Mouse (Mus musculus) embryonic stem cell, embryonic (primary cell): ENCODE results near the gene Copg1.

Experiments used
- CTCF ChIA-PET, 4 experiments: fragments of 300-600 bp in 2 of 4; fragments of 350-600 bp in 2 of 4; sonication (Branson Sonifier 250); formaldehyde crosslinking; loops; one replicate each; lab custom pipeline; 2022; ENCODE audit warnings: inconsistent platforms in 2 of 4; lab: Charles Lee
- POLR2A ChIA-PET, 4 experiments: fragments of 300-600 bp in 2 of 4; fragments of 350-600 bp in 2 of 4; sonication (Branson Sonifier 250); formaldehyde crosslinking; loops; one replicate each; lab custom pipeline; 2022; ENCODE audit warnings: antibody characterized with exemption in 4 of 4, inconsistent platforms in 1 of 4; lab: Charles Lee

Copg1 gene

GRCm38 (mm10) chr6:87887594-87888233 is at the start of gene Copg1:
Gene Copg1, plus strand, starts transcription at chr6:87887814.
- ChIA-PET CTCF (interaction anchor here (0.6 to 2.4 kb wide), 17 partner anchors 11 to 236 kb away, joined by 3 to 12 read pairs (median 3); partner anchors contain the start of gene Isy1 (in 1 of the 4)), POLR2A (interaction anchor here (0.6 to 2.1 kb wide), 38 partner anchors 9 to 197 kb away, joined by 3 to 11 read pairs (median 4); partner anchors contain the start of genes Rab7 (in 3 of the 4), H1fx (in 2 of the 4), Hmces (in 2 of the 4) and Isy1 (in 2 of the 4))

DNA sequence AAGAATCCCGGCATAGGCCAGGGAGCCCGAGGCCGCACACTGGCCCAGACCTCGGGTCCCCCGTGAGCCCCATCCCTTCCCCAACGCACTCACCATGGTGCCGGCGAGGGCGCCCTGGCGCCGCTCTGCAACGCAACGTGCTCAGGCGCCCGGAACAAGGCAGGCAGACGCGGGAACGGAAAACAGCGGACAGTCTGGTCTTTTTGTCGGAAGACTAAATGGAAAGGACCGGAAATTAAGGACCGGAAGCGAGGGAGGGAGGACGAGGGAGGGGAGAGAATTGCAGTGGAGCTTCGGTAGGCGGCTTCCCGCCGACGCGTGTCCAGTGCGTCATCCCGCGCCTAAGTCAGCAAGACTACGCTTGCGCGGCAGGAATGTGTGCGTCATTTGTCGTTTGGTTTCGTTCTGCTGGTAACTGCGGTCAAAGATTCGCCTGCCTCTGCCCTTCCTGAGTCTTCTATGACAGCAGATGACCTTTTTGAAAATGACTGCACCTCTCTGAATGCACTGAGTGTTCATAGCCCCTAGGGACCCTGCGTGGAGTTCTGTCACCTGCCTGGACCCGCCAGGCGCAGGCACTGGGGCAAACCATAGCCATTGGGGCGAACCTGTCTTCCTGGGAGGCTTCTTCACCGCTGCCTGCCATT is 48.9 kb upstream of the Copg1 start, which contains the start of gene Isy1:
Isy1 (minus strand) TSS at position 248 of the 647 bp plus-strand sequence.
- POLR2A ChIA-PET, result interaction anchor here (0.5 to 3.8 kb wide), 82 partner anchors 8 to 1340 kb away, joined by 3 to 49 read pairs (median 4); partner anchors contain the start of genes Rab43 (in 3 of the 4), Cnbp (in 2 of the 4), H1fx (in 2 of the 4) and Rab7 (in 2 of the 4)
- CTCF ChIA-PET, result interaction anchor here in 1 of 4 experiments (0.9 to 1.4 kb wide), 4 partner anchors 9 to 285 kb away, joined by 3 to 4 read pairs (median 3); no protein-coding TSS in a partner anchor

GRCm38 (mm10) chr6:87839797-87840341 is 47.7 kb upstream of the Copg1 start:
- ChIA-PET CTCF (interaction anchor here in 1 of 4 experiments (0.9 to 2.5 kb wide), 2 partner anchors 22 to 36 kb away, joined by 3 to 5 read pairs; no protein-coding TSS in a partner anchor), POLR2A (interaction anchor here in 3 of 4 experiments (0.5 to 3.8 kb wide), 46 partner anchors 8 to 1158 kb away, joined by 3 to 49 read pairs (median 5); partner anchors contain the start of genes Cnbp (in 2 of the 3), H1fx (in 2 of the 3), Rab43 (in 2 of the 3) and Copg1 (in 1 of the 3))

DNA sequence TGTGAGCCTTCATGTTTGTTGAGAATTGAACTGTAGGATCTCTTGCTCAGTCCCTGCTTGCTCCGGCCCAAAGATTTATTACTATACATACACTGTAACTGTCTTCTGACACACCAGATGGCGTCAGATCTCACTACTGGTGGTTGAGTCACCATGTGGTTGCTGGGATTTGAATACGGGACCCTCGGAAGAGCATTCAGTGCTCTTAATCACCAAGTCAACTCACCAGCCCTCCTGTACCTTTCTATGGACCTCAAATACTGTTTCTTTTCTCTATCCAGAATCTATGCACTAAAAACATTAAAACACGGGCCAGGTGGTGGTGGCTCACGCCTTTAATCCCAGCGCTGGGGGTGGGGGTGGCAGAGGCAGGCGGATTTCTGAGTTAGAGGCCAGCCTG is 46.0 kb upstream of the Copg1 start:
- CTCF ChIA-PET, result interaction anchor here in 1 of 4 experiments (0.6 to 2.5 kb wide), 2 partner anchors 23 to 156 kb away, joined by 5 to 6 read pairs; no protein-coding TSS in a partner anchor
- POLR2A ChIA-PET, result interaction anchor here in 3 of 4 experiments (0.7 to 3.8 kb wide), 9 partner anchors 8 to 172 kb away, joined by 4 to 49 read pairs (median 7); partner anchors contain the start of genes Cnbp (in 2 of the 3), Efcc1 (in 1 of the 3) and Rab43 (in 1 of the 3)

DNA sequence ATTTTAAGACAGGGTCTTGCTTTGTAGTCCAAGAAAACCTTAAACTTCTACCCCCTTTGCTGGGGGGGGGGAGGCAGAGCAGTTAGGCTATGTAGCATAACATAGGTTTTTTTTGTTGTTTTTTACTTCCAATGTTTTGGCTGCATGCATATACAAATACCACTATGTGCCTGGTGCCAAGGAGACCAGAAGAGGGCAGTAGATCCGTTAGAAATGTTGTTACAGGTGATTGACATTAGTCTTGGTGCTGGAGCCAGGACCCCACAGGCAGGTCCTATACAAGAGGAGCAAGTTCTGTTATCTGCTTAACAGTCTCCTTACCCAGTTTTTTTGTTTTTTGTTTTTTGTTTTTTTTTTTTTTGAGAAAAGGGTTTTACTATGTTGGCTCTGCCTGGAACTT is 45.4 kb upstream of the Copg1 start:
- CTCF ChIA-PET, result interaction anchor here in 1 of 4 experiments (0.6 kb wide), 1 partner anchor 156 kb away, joined by 6 read pairs; no protein-coding TSS in a partner anchor
- POLR2A ChIA-PET, result interaction anchor here in 3 of 4 experiments (0.8 to 3.3 kb wide), 10 partner anchors 10 to 156 kb away, joined by 3 to 19 read pairs (median 4); partner anchors contain the start of genes Copg1 (in 1 of the 3) and Rab43 (in 1 of the 3)

GRCm38 (mm10) chr6:87845031-87845695 is 42.5 kb upstream of the Copg1 start:
- ChIA-PET POLR2A (interaction anchor here in 3 of 4 experiments (0.6 to 3.9 kb wide), 12 partner anchors 10 to 1183 kb away, joined by 3 to 25 read pairs (median 3); partner anchors contain the start of genes Aplf (in 1 of the 3), Efcc1 (in 1 of the 3), Gm45140 (in 1 of the 3) and Rab43 (in 1 of the 3)), CTCF (no interaction called here)

DNA sequence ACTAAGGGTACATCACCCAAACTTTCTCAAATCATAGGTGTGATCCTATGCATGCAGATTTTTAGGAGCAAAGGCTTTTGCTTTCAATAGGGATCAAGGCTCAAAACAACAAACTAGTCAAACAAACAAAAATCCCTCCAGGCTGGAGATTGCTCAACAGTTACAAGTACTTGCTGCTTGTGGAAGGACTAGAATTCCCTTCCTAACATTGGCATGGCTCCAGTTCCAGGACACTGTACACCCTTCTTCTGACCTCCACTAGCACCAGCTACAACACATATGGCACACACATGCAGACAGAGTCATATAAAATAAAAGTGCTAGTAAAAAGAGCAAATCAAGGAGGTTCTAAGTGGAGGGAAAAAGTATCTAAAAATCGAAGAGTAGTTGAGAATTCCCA is 40.8 kb upstream of the Copg1 start:
- CTCF ChIA-PET, result no interaction called here
- POLR2A ChIA-PET, result interaction anchor here in 2 of 4 experiments (0.6 to 3.9 kb wide), 13 partner anchors 8 to 1650 kb away, joined by 3 to 25 read pairs (median 3); partner anchors contain the start of genes Copg1 (in 1 of the 2), Gm45140 (in 1 of the 2), Isy1 (in 1 of the 2) and Rab43 (in 1 of the 2)

- ChIA-PET CTCF (no interaction called here), POLR2A (interaction anchor here (0.7 to 8.0 kb wide), 14 partner anchors 10 to 196 kb away, joined by 3 to 52 read pairs (median 3); partner anchors contain the start of genes Isy1 (in 2 of the 4), Hmces (in 1 of the 4), Rab43 (in 1 of the 4) and Rab7 (in 1 of the 4))
Measured at GRCm38 (mm10) chr6:87849780-87850154, 37.8 kb upstream of the Copg1 start.

GRCm38 (mm10) chr6:87850155-87850899 is 37.3 kb upstream of the Copg1 start:
- CTCF ChIA-PET, result no interaction called here
- POLR2A ChIA-PET, result interaction anchor here (0.5 to 8.0 kb wide), 15 partner anchors 10 to 727 kb away, joined by 3 to 52 read pairs (median 3); partner anchors contain the start of genes Isy1 (in 2 of the 4), Copg1 (in 1 of the 4), Hmces (in 1 of the 4) and Rab7 (in 1 of the 4)

DNA sequence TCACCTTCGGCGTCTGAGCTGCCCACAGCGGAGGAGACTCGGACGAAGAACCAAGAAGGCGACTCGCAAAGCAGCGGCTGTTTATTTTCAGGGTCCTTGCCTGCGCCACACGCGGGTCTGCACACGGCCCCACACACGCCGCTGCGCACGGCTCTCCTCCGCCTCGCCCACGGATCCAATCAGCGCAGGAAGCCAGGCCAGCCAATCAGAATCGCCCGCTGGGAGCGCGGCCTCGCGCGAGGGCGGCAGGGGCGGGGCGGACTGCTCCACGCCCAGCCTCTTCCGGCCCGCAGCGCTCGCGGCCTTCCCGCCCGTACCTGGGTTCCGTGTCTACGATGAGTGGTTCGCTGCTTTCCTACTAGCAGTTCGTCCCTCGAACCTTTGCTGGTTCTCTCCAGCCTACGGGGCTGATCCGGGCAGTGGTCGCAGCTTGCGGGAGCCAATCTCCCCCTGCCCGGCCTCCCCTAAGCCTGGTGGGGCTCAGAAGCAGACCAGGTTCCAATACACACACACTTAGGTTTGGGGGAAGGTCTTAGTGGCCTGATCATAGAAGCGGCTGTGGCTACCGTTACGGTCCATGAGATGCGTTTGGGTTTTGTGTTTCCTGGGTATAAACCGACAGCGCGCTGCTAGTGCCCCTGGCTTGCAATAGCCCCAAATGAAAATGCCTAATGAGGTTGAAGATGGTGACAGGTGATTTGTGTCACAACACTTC is 36.6 kb upstream of the Copg1 start, which contains the start of gene Cnbp:
Cnbp (minus strand) TSS at position 207 of the 715 bp plus-strand sequence.
- ChIA-PET POLR2A (interaction anchor here in 3 of 4 experiments (0.5 to 8.0 kb wide), 9 partner anchors 8 to 728 kb away, joined by 3 to 52 read pairs (median 7); partner anchors contain the start of genes Isy1 (in 2 of the 3) and Rab7 (in 1 of the 3)), CTCF (no interaction called here)

DNA sequence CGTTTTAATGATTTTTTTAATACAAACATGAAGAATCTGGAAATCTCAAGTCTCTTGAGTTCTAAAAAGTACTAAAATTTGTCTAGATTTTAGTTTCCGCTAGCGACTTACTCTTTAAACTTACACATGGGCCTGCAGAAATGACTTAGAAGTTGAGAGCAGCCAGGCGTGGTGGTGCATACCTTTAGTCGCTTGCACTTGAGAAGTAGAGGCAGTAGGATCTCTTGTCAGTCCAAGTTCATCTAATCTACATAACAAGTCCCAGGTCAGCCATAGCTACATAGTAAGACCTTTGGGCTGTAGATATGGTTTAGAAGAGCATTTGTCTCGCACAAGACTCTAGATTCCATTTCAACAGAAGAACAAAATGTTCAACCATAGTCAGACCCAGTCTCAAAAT is 35.7 kb upstream of the Copg1 start:
- POLR2A ChIA-PET, result interaction anchor here in 3 of 4 experiments (0.7 to 8.0 kb wide), 18 partner anchors 8 to 193 kb away, joined by 3 to 52 read pairs (median 4); partner anchors contain the start of genes Isy1 (in 3 of the 3), Rab7 (in 2 of the 3), Copg1 (in 1 of the 3) and H1fx (in 1 of the 3)
- CTCF ChIA-PET, result interaction anchor here in 1 of 4 experiments (0.7 kb wide), 1 partner anchor 13 kb away, joined by 9 read pairs; no protein-coding TSS in a partner anchor

GRCm38 (mm10) chr6:87853446-87853845 is 34.2 kb upstream of the Copg1 start:
- ChIA-PET CTCF (interaction anchor here in 1 of 4 experiments (1.0 kb wide), 1 partner anchor 122 kb away, joined by 3 read pairs; the partner anchor contains the start of gene Efcc1), POLR2A (interaction anchor here in 2 of 4 experiments (0.9 to 8.0 kb wide), 10 partner anchors 10 to 191 kb away, joined by 3 to 52 read pairs (median 4); partner anchors contain the start of genes Isy1 (in 2 of the 2) and Rab7 (in 1 of the 2))

DNA sequence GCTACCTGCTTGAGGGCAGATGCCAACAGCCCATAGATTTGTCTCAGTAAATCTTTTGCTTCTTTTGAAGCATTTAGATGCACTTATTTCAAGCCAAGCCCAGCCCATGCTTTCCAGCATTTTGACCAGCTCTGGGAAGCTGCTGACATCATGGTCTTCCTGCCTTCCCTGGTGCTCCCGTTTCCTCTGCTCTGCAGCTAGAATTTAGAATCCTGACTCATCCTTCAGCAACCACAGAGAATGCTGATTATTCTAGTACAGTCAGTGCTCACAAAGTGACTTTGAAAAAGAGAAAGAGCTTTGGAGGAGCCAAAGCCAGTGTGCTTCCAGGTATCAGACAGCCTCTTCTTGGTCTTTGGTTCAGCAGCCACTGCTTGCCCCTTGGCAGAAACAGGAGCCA is 30.5 kb upstream of the Copg1 start:
- ChIA-PET POLR2A (interaction anchor here in 3 of 4 experiments (0.6 to 1.8 kb wide), 6 partner anchors 9 to 1326 kb away, joined by 3 to 8 read pairs (median 4); partner anchors contain the start of gene Isy1 (in 1 of the 3)), CTCF (no interaction called here)

GRCm38 (mm10) chr6:87866211-87866610 is 21.4 kb upstream of the Copg1 start:
- CTCF ChIA-PET, result no interaction called here
- POLR2A ChIA-PET, result interaction anchor here in 3 of 4 experiments (0.6 to 7.0 kb wide), 16 partner anchors 9 to 209 kb away, joined by 3 to 52 read pairs (median 4); partner anchors contain the start of genes Cnbp (in 1 of the 3) and H1fx (in 1 of the 3)

- POLR2A ChIA-PET, result interaction anchor here in 2 of 4 experiments (1.2 to 7.0 kb wide), 5 partner anchors 8 to 28 kb away, joined by 3 to 52 read pairs (median 9); partner anchors contain the start of gene Cnbp (in 1 of the 2)
- CTCF ChIA-PET, result interaction anchor here in 1 of 4 experiments (0.6 to 0.7 kb wide), 2 partner anchors 10 to 1036 kb away, joined by 4 to 5 read pairs; no protein-coding TSS in a partner anchor
Measured at GRCm38 (mm10) chr6:87867256-87867655, 20.4 kb upstream of the Copg1 start.
